Mouse (Mus musculus) liver, adult (tissue): ENCODE measurements around the gene Serpinb1c.

Experiments used
- GATA4 ChIP-seq: IDR thresholded peaks from 2 replicates; pipeline ENCODE4 v1.6.1; 2014; ENCODE audit warnings: mild to moderate bottlenecking, low read length; ENCODE audit not compliant: insufficient replicate concordance

Gene Serpinb1c

GRCm38 (mm10) chr13:32898111-32898510, at the start of gene Serpinb1c:
Serpinb1c (minus strand) TSS chr13:32898211.
- TF ChIP-seq GATA4, result no peak

GRCm38 (mm10) chr13:32934706-32935381, 36.8 kb upstream of the Serpinb1c start:
- no peak for TF ChIP-seq GATA4

DNA sequence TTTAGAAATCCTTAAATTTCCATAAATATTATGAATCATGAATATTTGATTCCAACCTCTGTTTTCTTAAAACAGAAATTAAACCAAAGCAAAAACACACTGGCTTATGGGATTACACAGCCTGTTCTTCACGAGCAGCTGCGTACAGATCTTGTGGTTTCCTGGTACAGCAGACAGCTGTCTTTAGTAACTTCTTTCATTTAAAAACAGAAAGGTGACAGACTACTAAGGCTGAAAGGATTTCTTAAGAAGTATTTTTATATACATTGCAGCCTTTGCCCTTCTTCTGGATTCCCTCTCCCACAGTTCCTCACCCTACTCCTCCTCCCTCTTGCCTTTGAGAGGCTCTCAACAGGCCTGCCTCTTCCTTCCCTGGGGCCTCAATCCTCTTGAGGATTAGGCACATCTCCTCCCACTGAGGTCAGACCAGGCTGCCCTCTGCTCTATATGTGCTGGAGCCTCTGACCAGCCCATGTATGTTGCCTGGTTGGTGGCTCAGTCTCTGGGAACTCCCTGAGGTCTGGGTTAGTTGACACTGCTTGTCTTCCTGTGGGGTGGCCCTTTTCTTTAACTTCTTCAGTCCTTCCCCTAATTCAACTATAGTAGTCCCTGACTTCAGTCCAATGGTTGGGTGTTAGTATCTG, 31.2 kb upstream of the Serpinb1c start:
- no peak for TF ChIP-seq GATA4

DNA sequence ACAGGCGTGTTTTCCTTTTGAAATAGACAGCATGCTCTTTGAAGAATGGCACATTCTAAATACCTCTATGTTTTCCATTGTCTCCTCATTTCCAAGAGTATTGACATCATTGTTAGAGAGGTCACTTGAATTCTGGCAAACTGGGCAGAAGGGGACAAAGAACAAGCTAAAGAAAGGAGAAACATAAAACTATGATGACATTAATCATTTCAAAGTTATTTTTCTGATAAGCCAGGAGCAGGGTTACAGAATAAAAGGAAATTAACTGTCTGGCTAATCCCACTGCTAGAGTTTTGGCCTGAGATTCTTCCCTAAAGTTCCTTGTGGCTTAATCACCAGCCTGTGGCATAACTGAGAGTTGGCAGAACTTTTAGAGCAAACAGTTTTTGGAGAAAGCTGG, 29.2 kb upstream of the Serpinb1c start:
- no peak for TF ChIP-seq GATA4

DNA sequence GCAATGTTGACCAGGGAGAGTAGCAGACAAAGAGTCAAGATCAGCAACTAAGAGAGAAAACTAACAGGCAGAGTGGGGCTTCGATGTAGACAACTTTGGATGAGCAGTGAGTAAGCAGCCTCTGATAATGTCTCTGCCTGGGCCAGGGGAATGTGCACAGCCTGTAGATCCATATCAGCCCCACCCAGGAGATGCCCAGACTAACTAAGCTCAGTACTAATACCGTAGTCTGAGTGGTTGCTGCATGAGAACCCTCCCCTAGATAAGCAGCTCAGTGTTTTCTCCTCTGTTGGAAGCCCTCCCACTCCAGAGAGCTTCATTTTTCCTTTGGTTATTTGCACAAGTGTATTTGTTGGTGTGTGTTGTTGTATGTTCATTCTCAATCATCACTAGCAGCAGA, 28.6 kb upstream of the Serpinb1c start:
- no peak for TF ChIP-seq GATA4

DNA sequence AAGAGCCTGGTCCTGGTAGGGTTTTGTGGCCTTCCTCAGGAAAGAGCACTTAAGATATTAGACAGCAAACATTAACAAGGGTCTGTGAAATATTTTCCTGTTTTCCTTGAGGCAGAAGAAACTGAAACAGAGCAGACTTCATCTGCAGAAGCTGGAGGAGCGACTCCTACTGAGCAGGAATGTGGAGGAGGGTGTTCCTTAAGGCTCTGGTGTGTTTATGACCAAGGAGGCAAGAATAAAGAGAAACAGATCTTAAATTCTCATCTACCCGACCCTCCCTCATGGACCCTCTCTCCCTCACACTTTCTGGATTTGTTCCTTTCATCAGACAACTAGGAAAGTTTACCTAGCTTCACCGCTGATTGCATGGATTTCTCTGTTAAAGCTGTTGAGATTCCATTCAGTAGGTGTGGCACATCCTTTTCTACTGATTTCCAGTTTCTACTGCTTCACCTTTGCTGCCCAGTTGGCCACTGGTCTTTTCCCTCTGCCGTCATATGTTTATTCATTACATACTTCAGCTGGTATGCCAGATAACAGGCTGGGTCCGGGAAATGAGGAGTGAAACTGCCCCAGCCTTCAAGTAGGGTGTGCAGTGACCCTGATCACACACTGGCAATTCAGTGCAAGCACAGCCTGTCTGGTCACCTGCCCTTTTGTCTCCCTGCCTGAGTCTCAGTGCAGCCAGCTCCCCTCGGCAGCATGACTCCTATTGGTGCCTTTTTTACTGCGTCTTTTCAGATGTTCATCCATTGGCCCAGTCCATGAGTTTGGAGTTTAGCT, 26.8 kb upstream of the Serpinb1c start:
- no peak for TF ChIP-seq GATA4

GRCm38 (mm10) chr13:32922622-32923021, 24.6 kb upstream of the Serpinb1c start:
- TF ChIP-seq GATA4, result no peak

GRCm38 (mm10) chr13:32912770-32913380, 14.9 kb upstream of the Serpinb1c start:
- TF ChIP-seq GATA4, result no peak

DNA sequence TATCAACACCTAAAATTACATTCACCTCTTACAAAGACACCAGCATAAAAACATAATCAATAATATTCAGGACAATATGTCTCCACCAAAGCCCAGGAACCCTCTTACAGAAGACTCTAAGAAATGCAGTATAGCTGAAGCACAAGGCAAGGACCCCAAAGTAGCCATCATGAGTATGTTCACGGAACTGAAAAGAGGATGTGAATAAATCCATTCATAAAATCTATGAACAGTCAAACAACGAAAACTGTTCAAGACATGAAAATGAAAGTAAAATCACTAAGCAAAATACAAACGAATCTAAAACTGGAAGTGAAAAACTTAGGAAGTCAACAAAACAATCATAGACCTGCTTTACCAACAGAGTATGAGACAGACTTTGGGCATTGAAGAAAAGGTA, 10.2 kb upstream of the Serpinb1c start:
- no peak for TF ChIP-seq GATA4

- TF ChIP-seq GATA4, result no peak
Measured at GRCm38 (mm10) chr13:32903211-32903873, 5.3 kb upstream of the Serpinb1c start.

DNA sequence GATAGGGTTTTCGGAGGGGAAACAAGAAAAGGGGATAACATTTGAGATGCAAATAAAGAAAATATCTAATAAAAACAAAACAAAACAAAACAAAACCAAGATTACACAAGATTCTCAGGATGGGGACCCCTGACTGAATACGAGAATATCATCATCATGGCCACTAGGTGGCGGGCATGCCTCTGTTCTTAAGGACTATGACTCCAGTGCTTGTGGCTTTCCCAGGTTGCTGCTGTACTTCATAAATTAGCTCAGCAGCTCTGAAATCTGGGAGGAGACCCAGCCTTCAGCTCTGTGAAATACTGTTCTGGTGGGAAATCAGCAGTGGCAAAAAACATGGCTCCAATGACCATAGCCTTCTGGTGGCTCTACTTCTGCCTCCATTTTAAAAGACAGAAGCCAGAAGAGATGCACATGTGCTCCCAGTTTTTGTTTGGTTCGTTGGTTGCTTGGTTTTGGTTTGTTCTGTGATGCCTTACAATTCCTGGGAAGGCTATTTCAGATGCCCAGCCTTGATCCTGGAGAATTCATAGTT, 4.5 kb upstream of the Serpinb1c start:
- TF ChIP-seq GATA4, result no peak

- no peak for TF ChIP-seq GATA4
Measured at GRCm38 (mm10) chr13:32900639-32901038, 2.6 kb upstream of the Serpinb1c start.

DNA sequence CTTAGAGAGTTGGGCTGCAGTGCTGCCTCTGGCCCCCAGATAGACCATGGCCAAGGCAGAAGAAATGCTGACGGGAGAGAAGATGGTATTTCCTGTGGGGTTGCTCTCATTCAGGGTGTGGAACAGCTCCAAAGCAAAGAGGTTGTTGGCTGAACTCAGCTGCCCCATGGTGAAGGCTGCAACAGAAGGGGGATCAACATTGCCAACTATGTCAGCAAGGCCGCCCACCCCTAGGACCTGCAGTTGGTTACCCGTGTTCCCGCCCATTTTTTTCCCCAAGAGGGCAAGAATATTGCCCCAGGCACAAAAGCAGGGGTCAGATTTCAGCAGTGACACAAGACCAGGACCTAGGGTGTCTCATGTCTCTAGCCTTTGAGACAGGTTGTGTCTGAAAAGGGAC, 1.1 kb downstream of the Serpinb1c start:
- no peak for TF ChIP-seq GATA4

- no peak for TF ChIP-seq GATA4
Measured at GRCm38 (mm10) chr13:32884755-32885154, 13.3 kb downstream of the Serpinb1c start.

- no peak for TF ChIP-seq GATA4
Measured at GRCm38 (mm10) chr13:32873862-32874261, 24.1 kb downstream of the Serpinb1c start.

DNA sequence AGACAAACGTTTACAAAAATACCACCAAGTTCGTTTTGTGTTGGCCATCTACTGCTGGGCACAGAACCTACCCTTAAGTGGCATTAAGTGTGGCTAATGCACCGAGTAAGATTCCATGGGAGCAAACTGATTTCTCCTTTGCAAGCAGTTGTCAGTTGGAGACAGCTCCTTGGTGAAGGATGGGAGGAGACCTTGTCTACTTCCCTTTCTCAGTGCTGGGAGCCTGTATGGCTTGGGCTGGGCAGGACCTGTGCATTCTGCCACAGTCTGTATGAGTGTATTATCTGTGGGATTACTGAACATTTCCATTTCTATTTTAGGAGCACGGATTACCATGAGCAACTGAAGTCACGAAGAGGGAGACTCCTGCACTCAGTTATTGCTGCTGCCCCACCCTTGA, 29.2 kb downstream of the Serpinb1c start:
- TF ChIP-seq GATA4, result no peak
